Mouse (Mus musculus) urinary bladder, postnatal 25 days (tissue): ENCODE measurements around the gene Rps6ka5.

Experiments
- DNase-seq: peaks from one replicate; pipeline ENCODE4 v3.0.0; 2022; ENCODE audit warnings: low spot score

Rps6ka5 gene

DNA sequence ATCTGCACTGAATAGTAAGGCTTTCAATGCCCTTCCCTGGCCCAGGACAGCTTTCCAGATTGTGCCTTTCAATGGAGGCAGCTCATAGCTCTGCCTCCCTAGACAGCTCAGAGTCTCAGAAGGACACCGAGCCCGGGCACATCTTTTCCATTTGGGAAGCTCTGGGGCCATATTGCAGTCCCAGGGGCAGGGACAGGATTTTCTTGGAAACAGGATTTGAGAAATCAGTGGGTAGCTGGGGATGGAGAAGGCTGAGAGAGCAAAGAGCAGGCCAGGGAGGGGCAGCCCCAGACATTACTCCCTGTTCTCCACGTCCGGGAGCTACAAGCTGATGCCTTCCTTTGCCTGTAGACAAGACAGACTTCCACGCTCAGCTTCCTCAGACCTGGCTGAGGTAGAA is 197.1 kb downstream of the Rps6ka5 start:
- DNase-seq: no peak

- peak; percentile 57 for DNase-seq
Observed at GRCm38 (mm10) chr12:100529172-100529571, 197.6 kb downstream of the Rps6ka5 start.

DNA sequence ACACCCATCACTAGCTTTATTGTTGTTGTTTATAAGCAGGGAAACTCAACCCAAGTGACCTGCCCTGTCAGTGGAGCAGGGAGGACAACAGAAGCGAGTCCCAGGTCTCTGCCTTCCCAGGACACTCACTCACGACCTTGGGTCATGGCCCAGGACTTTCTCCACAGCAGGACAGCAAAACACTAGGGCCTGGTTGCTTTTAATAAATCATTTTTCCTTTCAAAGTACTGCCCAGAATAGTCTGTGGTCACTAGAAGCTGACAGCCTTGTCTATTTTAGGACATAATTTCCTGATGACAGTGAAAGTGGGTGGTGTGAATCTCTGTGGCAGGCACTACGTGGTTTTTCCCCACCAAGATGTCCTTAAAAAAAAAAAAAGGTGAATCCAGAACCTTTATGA is 198.5 kb downstream of the Rps6ka5 start:
- no peak for DNase-seq

DNA sequence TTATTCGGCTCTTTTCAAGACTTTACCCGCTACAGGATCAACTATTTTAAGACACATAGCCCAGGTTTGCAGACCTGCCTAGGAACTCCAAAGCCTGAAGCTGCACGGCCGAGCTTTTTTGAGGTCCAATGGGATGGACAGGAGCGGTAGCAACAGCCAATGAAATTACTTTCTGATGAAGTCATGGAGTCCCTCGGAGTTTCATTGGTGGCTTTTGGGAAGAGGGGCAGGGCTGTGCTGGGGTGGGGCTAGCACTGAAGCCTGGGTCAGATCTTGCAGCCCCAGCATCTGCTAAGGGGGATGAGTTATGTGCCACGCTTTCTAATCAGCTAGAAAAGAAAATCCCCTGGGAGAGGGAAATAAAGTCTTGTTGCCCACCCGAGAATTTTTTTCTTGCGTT is 199.0 kb downstream of the Rps6ka5 start:
- no peak for DNase-seq

- no peak for DNase-seq
Observed at GRCm38 (mm10) chr12:100527241-100527640, 199.5 kb downstream of the Rps6ka5 start.

- DNase-seq: no peak
Observed at GRCm38 (mm10) chr12:100525939-100526338, 200.8 kb downstream of the Rps6ka5 start.

- DNase-seq: peak; percentile 70
Observed at GRCm38 (mm10) chr12:100520794-100521186, 206.0 kb downstream of the Rps6ka5 start, which contains the start of gene Ttc7b. Gene Ttc7b, minus strand, starts transcription at chr12:100520826.

GRCm38 (mm10) chr12:100520077-100520793 is 206.5 kb downstream of the Rps6ka5 start:
- DNase-seq: peak; percentile 43

GRCm38 (mm10) chr12:100519684-100520076 is 207.1 kb downstream of the Rps6ka5 start:
- DNase-seq: no peak

DNA sequence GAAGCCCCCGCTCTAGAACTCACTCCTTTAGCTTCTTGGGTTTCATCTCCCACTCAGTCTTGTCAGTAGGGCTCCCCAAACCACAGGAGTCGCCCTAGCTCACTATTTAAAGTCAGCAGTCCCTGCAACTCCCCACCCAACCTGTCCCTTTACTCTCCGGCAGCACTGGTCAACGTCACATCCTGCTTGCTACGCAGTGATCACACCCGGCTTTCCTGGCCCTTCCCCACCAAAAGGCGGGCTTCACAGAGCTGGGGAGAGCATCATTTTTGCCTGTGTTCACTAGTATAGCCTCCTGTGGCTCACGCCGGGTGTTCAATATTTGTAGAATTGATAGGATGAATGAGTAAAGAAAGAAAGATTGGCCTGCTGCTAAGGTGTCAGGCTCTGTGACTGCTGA is 209.4 kb downstream of the Rps6ka5 start:
- DNase-seq: no peak

- DNase-seq: no peak
Observed at GRCm38 (mm10) chr12:100516161-100516838, 210.5 kb downstream of the Rps6ka5 start.

- no peak for DNase-seq
Observed at GRCm38 (mm10) chr12:100515493-100515892, 211.3 kb downstream of the Rps6ka5 start.

DNA sequence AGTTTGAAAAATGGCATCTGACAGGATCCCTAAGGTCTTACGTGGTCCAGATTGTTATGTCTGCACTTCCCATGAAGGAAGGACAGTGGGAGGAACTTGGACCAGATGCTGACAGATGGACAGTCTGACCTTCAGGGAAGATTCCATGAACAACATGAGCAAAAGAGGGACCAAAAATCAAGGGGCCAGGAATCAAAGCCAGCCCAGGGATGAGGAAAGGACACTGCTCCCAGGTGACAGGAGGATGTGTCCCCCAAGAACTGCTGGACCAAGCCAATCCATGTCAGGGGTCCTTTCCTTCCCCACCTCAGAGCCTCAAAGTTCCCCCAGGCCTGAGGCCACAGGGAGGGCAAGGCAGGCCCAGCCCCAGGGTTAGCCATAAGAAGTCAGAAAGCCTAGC is 212.2 kb downstream of the Rps6ka5 start:
- DNase-seq: no peak

GRCm38 (mm10) chr12:100513131-100513530 is 213.7 kb downstream of the Rps6ka5 start:
- no peak for DNase-seq

DNA sequence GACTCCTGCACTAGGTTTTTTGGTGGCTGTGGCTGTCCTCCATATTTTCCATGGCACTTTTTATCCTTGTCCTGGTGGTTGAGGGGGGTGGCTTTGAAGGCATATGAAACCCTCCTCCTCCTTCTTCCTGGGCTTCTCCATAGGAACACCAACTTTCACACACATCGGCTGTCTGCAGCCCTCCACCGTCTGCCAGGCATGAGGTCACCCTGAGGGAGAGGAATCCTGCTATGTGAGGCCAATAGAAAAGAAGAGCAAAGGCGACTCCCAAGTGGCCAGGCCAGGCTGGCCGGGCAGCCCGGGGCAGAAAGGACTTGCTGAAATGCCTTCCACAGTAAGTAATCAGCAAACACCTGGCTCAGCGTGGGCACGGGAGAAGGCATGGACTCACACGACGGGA is 214.1 kb downstream of the Rps6ka5 start:
- no peak for DNase-seq

DNA sequence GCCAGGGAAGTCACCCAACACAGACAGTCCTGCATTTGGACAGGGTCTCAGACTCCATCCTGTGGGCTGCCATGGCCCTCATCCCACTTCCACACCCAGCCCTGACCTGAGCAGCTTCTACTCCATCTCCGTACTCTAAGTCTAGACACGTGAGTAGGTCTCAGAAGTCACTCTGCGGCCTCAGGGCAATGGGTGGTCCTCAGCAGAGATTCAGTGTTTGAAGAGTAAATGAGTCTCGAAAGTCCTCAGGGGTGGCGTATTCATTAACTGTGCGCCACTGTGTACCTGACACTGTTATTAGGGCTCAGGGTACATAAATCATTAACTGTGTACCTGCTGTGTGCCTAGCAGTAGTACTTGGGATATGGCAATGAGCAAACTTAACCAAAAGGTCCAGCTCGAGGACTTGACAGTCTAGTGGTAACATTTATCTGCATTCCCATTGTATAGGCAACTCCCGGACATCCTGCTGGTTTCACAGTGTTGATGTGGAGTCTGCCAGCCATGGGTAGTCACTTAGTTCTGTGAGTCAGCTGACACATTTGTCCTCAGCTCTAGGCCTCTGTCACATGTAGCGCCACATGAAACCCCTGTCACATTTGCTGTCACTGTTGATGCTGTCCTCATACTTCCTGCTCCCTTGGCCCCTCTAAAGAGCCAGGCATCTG is 217.0 kb downstream of the Rps6ka5 start:
- DNase-seq: no peak

- DNase-seq: no peak
Observed at GRCm38 (mm10) chr12:100508668-100509067, 218.1 kb downstream of the Rps6ka5 start.

- DNase-seq: no peak
Observed at GRCm38 (mm10) chr12:100505484-100505883, 221.3 kb downstream of the Rps6ka5 start.

DNA sequence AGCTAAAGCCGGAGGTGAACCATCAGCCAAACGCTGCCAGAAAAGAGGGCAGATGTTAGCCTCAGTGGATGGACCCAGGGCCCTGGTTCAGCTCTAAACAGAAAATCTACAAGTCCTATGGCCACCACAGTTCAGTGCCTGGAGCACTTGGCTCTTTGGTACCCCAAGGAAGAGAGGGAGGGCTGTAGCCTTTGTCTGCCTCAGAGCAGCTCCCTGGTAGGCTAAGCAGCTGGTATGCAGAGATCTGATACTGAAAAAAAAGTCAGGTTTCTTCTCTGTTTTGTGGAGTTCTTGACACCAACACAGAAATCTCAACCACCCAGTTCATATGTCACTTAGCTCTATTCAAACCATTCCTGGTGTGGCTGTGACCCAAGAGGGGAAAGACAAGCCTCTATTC is 222.2 kb downstream of the Rps6ka5 start:
- no peak for DNase-seq

- no peak for DNase-seq
Observed at GRCm38 (mm10) chr12:100503659-100504058, 223.1 kb downstream of the Rps6ka5 start.

DNA sequence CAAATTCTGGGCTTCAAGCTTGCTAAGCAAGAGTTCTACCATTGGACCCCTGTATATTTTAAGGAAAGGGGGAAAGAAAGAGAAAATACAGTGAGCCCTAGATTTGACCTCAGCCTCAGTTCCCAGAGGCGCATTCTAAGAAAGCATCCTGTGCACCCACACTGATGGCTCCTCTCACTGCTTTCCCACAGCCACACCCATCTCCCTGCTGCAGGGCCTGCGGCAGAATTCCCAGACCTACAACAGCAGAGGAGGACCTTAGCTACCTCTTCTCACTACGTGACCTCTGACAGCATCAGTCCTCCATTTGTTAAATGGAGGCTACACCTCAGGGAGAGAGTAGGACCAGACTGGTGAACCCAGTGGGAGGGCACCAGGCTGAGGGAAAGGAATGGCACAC is 224.2 kb downstream of the Rps6ka5 start:
- no peak for DNase-seq

GRCm38 (mm10) chr12:100501261-100501660 is 225.5 kb downstream of the Rps6ka5 start:
- no peak for DNase-seq

DNA sequence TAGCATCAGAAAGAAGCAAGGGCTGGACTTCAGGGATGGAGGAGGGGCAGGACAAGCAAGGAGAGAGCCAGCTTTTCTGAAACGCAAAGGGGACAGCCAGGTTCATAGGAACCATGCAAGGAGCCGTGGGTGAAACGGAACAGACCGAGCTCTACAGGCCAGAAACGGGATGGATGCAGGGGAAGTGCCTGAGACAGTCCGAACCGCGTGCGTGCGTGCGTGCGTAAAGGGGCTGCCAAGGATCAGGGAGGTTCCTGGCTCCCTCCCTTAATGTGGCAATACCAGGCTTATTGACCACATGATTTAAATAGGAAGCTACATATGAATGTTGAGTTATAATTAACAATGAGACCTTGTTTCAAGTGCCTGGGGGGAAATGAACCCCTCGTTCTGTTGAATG is 227.3 kb downstream of the Rps6ka5 start:
- DNase-seq: no peak
